Mouse (Mus musculus) ES-Bruce4 (cell line): ENCODE results near the gene Cd302.

ENCODE experiments used
- CTCF ChIP-seq: IDR thresholded peaks from one replicate; pipeline ENCODE4 v1.8.1; 2011; ENCODE audit warnings: low read depth, low read length
- EP300 ChIP-seq: IDR thresholded peaks from 2 replicates; pipeline ENCODE4 v1.6.1; 2011; ENCODE audit warnings: low read depth, low read length; ENCODE audit not compliant: insufficient read depth
- POLR2A ChIP-seq: IDR thresholded peaks from one replicate; pipeline ENCODE4 v1.8.1; 2011; ENCODE audit warnings: low read length; ENCODE audit not compliant: insufficient read depth

- TF ChIP-seq CTCF: no peak
- no peak for TF ChIP-seq EP300
- TF ChIP-seq POLR2A: no peak
Observed at GRCm38 (mm10) chr2:60230361-60230760, 53.9 kb downstream of the Cd302 start.
